Mouse (Mus musculus): Measurements from ENCODE around the gene Gm2012.
"Not testable (repeated sequence)": the region's sequence is repeated elsewhere in the genome, so short reads cannot be mapped to it uniquely, and the experiment has no call there.

Gene Gm2012

DNA sequence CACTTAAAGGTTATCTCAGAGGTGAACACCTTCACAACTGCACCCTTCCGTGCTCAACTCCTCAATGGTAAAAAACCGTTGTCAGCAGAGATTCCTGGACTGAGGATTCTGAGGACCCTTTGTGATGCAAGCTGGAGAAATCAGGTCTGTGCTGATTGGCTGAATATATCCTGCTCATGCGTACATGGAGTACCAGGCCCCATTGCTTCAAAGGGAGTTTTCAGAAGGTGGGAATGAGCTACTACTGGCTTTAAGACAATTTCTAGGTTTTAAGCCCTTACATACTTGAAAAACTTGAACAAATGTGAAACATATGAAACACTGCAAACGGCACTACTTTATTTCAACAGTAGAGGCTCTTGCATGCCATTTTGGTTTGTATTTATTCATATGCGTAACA is at the start of gene Gm2012:
Gm2012 (minus strand) TSS at position 101 of the 400 bp plus-strand sequence.
- not testable (repeated sequence) for DNase-seq

GRCm38 (mm10) chrX:26159146-26159545 is 72.0 kb downstream of the Gm2012 start:
- DNase-seq, result not testable (repeated sequence)

All from cerebellum, postnatal 36 days (tissue).